Mouse (Mus musculus) lung, embryonic 14.5 days (tissue): ENCODE measurements around the gene Wipi1. TPM values are rescaled to one million over a fixed set of nuclear protein-coding genes. Genes with fewer than 3 reads are reported as not detected.
A peak's percentile ranks its signal among the peaks of the same experiment; 100 is the strongest.

ENCODE experiments used
- ATAC-seq: fragments of 200-750 bp; cut with Nextera tagmentation; 2 replicates; pipeline ENCODE4 v1.8.0; 2017; ENCODE audit warnings: mild to moderate bottlenecking, moderate TSS enrichment, moderate library complexity; ENCODE audit not compliant: insufficient read depth
- DNase-seq: peaks from one replicate; pipeline ENCODE4 v3.0.0-alpha.2; 2015
- H3K27ac ChIP-seq: fragments of 300-500 bp; sonication (generic); 2 replicates; pipeline ENCODE4 v1.5.1; 2014; ENCODE audit warnings: low read depth, mild to moderate bottlenecking, moderate library complexity
- H3K27me3 ChIP-seq: fragments of 300-500 bp; sonication (generic); 2 replicates; pipeline ENCODE4 v1.6.1; 2014; ENCODE audit warnings: low read length, control low read depth; ENCODE audit not compliant: insufficient read depth
- H3K36me3 ChIP-seq: fragments of 300-500 bp; sonication (generic); 2 replicates; pipeline ENCODE4 v1.6.1; 2014; ENCODE audit warnings: control low read depth; ENCODE audit not compliant: insufficient read depth
- H3K4me1 ChIP-seq: fragments of 300-500 bp; sonication (generic); 2 replicates; pipeline ENCODE4 v1.6.1; 2014; ENCODE audit warnings: antibody characterized with exemption, control low read depth; ENCODE audit not compliant: insufficient read depth
- H3K4me2 ChIP-seq: fragments of 300-500 bp; sonication (generic); 2 replicates; pipeline ENCODE4 v1.6.1; 2014; ENCODE audit warnings: mild to moderate bottlenecking
- H3K4me3 ChIP-seq: fragments of 300-500 bp; sonication (generic); 2 replicates; pipeline ENCODE4 v1.5.1; 2014; ENCODE audit warnings: low read depth, low read length
- H3K9ac ChIP-seq: fragments of 300-500 bp; sonication (generic); 2 replicates; pipeline ENCODE4 v1.6.1; 2014
- H3K9me3 ChIP-seq: fragments of 300-500 bp; sonication (generic); 2 replicates; pipeline ENCODE4 v1.6.1; 2016; ENCODE audit warnings: low read depth, low read length, control low read depth
- CTCF ChIP-seq: IDR thresholded peaks from 2 replicates; pipeline ENCODE4 v1.5.1; 2016; ENCODE audit warnings: antibody characterized with exemption, low read depth
- WGBS: fragments of 180-500 bp; shearing (Covaris S2); extraction: QIAGEN DNeasy Blood & Tissue Kit; methylation state at CpG from one replicate; pipeline ENCODE4 v1.1.7; 2014; 5-methylcytosine and 5-hydroxymethylcytosine counted together
- polyA plus RNA-seq: library from polyadenylated mRNA; unstranded; fragments of >200 nt; fragmentation: Nextera tagmentation; extraction: Ambion mirVana; gene quantifications from 2 replicates; pipeline ENCODE4 v1.2.1, GENCODE M21; 2014

The Wipi1 gene
- polyA plus RNA-seq, 1 experiment from 2014 or later: 24.9 TPM

DNA sequence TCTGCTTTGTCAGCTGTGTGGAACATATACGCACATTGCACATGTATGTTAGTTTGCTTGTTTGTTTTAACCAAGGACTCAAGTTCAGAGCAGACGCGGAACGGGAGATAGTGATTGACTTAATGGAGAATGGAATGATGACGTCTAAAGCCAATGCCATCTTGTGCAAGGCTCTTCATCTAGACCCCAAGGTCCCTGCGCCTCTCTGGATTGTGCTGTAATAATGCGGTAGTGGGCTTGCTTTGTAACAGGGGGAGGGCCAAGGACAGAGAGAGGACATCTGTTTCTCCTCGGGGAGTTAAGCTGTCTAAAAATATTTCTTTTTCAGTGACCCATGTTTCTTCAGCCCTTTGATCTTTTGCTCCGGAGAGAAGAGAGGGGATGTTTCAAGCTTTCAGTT lies 23.2 kb upstream of the Wipi1 start:
- no peaks in the 10 kb centered on the region for H3K4me1 ChIP-seq
- H3K9ac ChIP-seq: no peak overlapping the region
- DNase-seq: no peak
- no peak for ATAC-seq
- no peaks in the 10 kb centered on the region for H3K36me3 ChIP-seq
- no peak overlapping the region for H3K4me3 ChIP-seq
- no peaks in the 10 kb centered on the region for H3K9me3 ChIP-seq
- no peak overlapping the region for H3K27ac ChIP-seq
- 70% methylated on average over 9 of the region's 9 CpGs for WGBS
- H3K4me2 ChIP-seq: no peak overlapping the region
- TF ChIP-seq CTCF: no peak
- H3K27me3 ChIP-seq: no peaks in the 10 kb centered on the region

DNA sequence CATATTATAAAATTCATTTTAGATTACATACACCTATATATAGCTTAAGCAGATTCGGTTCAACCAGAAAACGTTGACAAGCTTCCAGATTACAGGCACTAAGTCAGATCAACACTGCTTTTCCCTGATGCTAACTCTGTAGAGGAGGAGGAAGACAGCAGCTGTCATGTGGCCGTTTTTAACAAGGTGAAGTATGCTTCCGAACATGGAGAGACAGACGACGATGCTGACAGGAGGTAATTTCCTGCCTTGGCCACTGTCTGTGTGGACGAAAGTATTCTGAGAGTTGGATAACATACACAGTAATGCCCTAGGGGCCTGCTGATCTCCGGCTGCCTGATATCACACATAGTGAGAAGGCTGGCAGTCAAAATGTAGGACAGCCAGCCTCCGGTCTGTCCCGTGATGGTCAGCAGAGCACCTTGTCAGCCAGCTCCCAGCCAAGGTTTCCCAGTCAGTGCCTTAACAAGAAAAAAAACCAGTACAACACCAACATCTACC lies 17.3 kb upstream of the Wipi1 start:
- 35% methylated on average over 10 of the region's 10 CpGs for WGBS
- H3K36me3 ChIP-seq: no peaks in the 10 kb centered on the region
- H3K9me3 ChIP-seq: no peaks in the 10 kb centered on the region
- H3K9ac ChIP-seq: no peak overlapping the region
- no peak overlapping the region for H3K27ac ChIP-seq
- H3K4me1 ChIP-seq: no peaks in the 10 kb centered on the region
- TF ChIP-seq CTCF: no peak
- ATAC-seq: no peak
- H3K4me2 ChIP-seq: no peak overlapping the region
- DNase-seq: no peak
- no peak overlapping the region for H3K4me3 ChIP-seq
- no peaks in the 10 kb centered on the region for H3K27me3 ChIP-seq

DNA sequence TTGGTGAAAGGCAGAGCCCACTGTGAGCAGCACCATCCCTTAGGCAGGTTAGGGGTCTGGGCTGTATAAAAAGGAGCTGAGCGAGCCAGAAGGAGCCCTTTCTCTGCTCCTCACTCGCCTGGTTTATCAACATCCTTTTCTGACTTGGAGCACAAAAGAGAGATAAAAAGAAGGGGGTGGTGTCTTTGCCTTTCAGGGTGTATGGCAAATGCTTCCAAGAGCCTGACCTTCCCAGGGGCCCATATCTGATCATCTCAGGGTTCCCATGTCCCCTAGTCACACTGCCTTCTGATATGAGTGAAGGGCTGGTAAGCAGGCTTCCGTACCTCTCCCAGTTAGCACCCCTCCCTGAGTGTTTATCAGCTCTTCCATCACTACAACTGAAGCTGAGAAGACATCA lies 16.3 kb upstream of the Wipi1 start:
- Histone ChIP-seq H3K9ac (no peak overlapping the region), H3K4me1 (no peaks in the 10 kb centered on the region), H3K27me3 (no peaks in the 10 kb centered on the region), H3K27ac (no peak overlapping the region), H3K36me3 (no peaks in the 10 kb centered on the region), H3K4me3 (no peak overlapping the region), H3K4me2 (no peak overlapping the region), H3K9me3 (no peaks in the 10 kb centered on the region)
- no peak for ATAC-seq
- WGBS: 71% methylated on average over 3 of the region's 3 CpGs
- TF ChIP-seq CTCF: no peak
- no peak for DNase-seq

DNA sequence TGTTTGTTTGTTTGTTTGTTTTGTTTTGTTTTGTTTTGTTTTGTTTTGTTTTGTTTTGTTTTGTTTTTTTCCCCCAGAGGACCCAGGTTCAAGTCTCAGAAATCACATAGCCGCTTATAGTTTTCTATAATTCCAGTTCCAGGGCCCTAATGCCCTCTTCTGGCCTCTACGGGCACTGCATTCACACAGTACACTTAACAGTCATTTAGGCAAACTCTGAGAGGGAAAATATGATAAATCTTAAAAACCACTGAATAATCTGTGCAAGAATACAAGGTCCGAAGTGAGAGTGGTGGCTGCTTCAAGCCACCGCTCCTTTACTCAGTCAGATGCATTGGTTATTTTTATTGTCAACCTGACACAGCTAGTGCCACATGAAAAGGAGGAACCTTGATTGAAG lies 15.9 kb upstream of the Wipi1 start:
- Histone ChIP-seq H3K27me3 (no peaks in the 10 kb centered on the region), H3K4me2 (no peak overlapping the region), H3K9me3 (no peaks in the 10 kb centered on the region), H3K36me3 (no peaks in the 10 kb centered on the region), H3K4me3 (no peak overlapping the region), H3K9ac (no peak overlapping the region), H3K4me1 (peaks cover under 1% of the 10 kb centered on the region; the same call in 1 of the 2 replicates), H3K27ac (no peak overlapping the region)
- DNase-seq: peak; percentile 52
- TF ChIP-seq CTCF: peak; percentile 51
- WGBS: 89% methylated on average over 4 of the region's 4 CpGs
- no peak for ATAC-seq

DNA sequence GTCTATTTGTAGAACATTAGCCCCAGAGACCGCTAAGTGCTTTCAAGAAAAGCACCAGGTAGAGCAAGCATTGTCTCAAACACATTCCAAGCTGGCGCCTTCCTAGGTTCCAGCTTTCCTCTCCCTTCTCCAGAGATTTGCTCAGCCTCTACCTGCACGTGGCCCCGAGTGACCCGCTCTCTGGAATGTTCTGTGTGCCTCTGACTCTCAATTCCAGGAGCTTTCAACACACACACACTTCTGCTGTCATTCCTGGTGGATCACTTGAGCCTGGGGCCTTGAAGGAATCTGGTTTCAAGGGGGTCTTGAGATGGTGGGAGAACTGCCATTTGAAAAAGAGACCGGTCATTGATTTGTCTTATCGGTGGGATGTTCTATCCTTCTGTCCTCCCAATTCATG lies 11.5 kb upstream of the Wipi1 start:
- H3K4me3 ChIP-seq: no peak overlapping the region
- 64% methylated on average over 7 of the region's 7 CpGs for WGBS
- no peak for ATAC-seq
- no peaks in the 10 kb centered on the region for H3K27me3 ChIP-seq
- no peaks in the 10 kb centered on the region for H3K36me3 ChIP-seq
- TF ChIP-seq CTCF: no peak
- no peak overlapping the region for H3K9ac ChIP-seq
- H3K4me2 ChIP-seq: no peak overlapping the region; the same call in 1 of the 2 replicates
- no peak overlapping the region for H3K27ac ChIP-seq
- H3K9me3 ChIP-seq: no peaks in the 10 kb centered on the region
- peaks cover 4% of the 10 kb centered on the region; the same call in 1 of the 2 replicates for H3K4me1 ChIP-seq
- no peak for DNase-seq

DNA sequence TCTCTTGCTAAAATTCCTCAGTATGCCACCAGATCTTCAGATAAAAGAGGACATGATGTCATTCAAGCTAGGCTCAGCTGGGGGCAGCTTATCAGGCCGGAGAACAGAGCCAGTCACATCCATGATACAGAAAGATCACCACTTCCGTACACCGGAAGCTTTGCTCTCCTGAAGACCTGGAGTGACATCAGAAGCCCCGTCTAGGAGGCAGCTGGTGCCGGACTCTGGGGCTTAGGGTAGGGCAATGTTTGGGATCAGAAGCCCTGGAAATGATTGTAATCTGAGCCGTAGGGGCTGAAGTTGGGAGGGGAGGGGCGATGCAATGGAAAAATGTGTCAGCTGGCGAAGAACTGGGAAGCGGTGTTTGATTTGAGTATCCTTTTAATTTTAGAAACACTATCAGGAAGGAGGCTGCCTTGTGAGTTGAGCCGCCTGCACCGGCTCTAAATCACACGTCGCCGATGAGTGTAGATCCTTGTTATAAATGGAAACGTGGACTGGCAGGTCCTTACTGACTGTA lies 10.8 kb upstream of the Wipi1 start:
- peak; percentile 66 for DNase-seq
- peak overlapping the region; percentile 25; the same call in 1 of the 2 replicates for H3K27ac ChIP-seq
- ATAC-seq: peak; percentile 61
- WGBS: 4% methylated on average over 15 of the region's 15 CpGs
- H3K4me1 ChIP-seq: peaks cover 4% of the 10 kb centered on the region; the same call in 1 of the 2 replicates
- no peaks in the 10 kb centered on the region for H3K27me3 ChIP-seq
- no peaks in the 10 kb centered on the region for H3K36me3 ChIP-seq
- no peaks in the 10 kb centered on the region for H3K9me3 ChIP-seq
- H3K9ac ChIP-seq: peak overlapping the region; percentile 35
- no peak for TF ChIP-seq CTCF
- peak overlapping the region; percentile 57 for H3K4me2 ChIP-seq
- 0 out of 2 replicates have a peak overlapping the region, but pooled peaks have one; percentile 10 for H3K4me3 ChIP-seq

DNA sequence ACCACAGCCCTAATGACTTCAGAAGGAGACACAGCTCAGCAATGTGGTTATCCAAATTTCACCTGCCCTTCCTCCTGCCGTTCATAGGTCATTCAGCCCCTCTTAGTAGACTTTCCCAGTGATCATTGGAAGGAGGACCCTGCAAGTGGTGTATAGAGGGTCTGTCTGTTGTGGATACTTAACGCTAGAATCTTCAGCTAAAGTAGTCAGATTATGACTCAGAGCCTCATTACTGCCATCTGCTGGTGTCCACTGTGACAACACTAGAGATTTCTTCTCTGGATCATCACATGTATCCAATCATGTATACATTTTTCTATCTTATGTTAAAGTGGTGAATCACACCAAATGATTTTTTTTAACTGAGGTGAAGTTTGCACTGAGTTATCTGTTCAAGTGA lies 9.4 kb upstream of the Wipi1 start:
- Histone ChIP-seq H3K27me3 (no peaks in the 10 kb centered on the region), H3K4me3 (no peak overlapping the region), H3K9ac (no peak overlapping the region), H3K27ac (no peak overlapping the region), H3K4me2 (no peak overlapping the region), H3K4me1 (peaks cover 4% of the 10 kb centered on the region; the same call in 1 of the 2 replicates), H3K36me3 (no peaks in the 10 kb centered on the region), H3K9me3 (no peaks in the 10 kb centered on the region)
- DNase-seq (peak; percentile 92), ATAC-seq (0 out of 2 replicates have a peak, but pooled peaks have one; percentile 7)
- TF ChIP-seq CTCF: peak; percentile 79
- WGBS: 20% methylated on average over 2 of the region's 2 CpGs
